Mouse (Mus musculus) lung, embryonic 14.5 days (tissue): ENCODE data around the gene Mogat2. TPM values are rescaled to one million over a fixed set of nuclear protein-coding genes. Genes with fewer than 3 reads are reported as not detected.

Experiments
- ATAC-seq: fragments of 200-750 bp; cut with Nextera tagmentation; 2 replicates; pipeline ENCODE4 v1.8.0; 2017; ENCODE audit warnings: mild to moderate bottlenecking, moderate TSS enrichment, moderate library complexity; ENCODE audit not compliant: insufficient read depth
- DNase-seq: peaks from one replicate; pipeline ENCODE4 v3.0.0-alpha.2; 2015
- H3K27ac ChIP-seq: fragments of 300-500 bp; sonication (generic); 2 replicates; pipeline ENCODE4 v1.5.1; 2014; ENCODE audit warnings: low read depth, mild to moderate bottlenecking, moderate library complexity
- H3K27me3 ChIP-seq: fragments of 300-500 bp; sonication (generic); 2 replicates; pipeline ENCODE4 v1.6.1; 2014; ENCODE audit warnings: low read length, control low read depth; ENCODE audit not compliant: insufficient read depth
- H3K36me3 ChIP-seq: fragments of 300-500 bp; sonication (generic); 2 replicates; pipeline ENCODE4 v1.6.1; 2014; ENCODE audit warnings: control low read depth; ENCODE audit not compliant: insufficient read depth
- H3K4me1 ChIP-seq: fragments of 300-500 bp; sonication (generic); 2 replicates; pipeline ENCODE4 v1.6.1; 2014; ENCODE audit warnings: antibody characterized with exemption, control low read depth; ENCODE audit not compliant: insufficient read depth
- H3K4me2 ChIP-seq: fragments of 300-500 bp; sonication (generic); 2 replicates; pipeline ENCODE4 v1.6.1; 2014; ENCODE audit warnings: mild to moderate bottlenecking
- H3K4me3 ChIP-seq: fragments of 300-500 bp; sonication (generic); 2 replicates; pipeline ENCODE4 v1.5.1; 2014; ENCODE audit warnings: low read depth, low read length
- H3K9ac ChIP-seq: fragments of 300-500 bp; sonication (generic); 2 replicates; pipeline ENCODE4 v1.6.1; 2014
- H3K9me3 ChIP-seq: fragments of 300-500 bp; sonication (generic); 2 replicates; pipeline ENCODE4 v1.6.1; 2016; ENCODE audit warnings: low read depth, low read length, control low read depth
- CTCF ChIP-seq: IDR thresholded peaks from 2 replicates; pipeline ENCODE4 v1.5.1; 2016; ENCODE audit warnings: antibody characterized with exemption, low read depth
- WGBS: fragments of 180-500 bp; shearing (Covaris S2); extraction: QIAGEN DNeasy Blood & Tissue Kit; methylation state at CpG from one replicate; pipeline ENCODE4 v1.1.7; 2014; 5-methylcytosine and 5-hydroxymethylcytosine counted together
- polyA plus RNA-seq: library from polyadenylated mRNA; unstranded; fragments of >200 nt; fragmentation: Nextera tagmentation; extraction: Ambion mirVana; gene quantifications from 2 replicates; pipeline ENCODE4 v1.2.1, GENCODE M21; 2014

The Mogat2 gene
- polyA plus RNA-seq, 1 experiment from 2014 or later: 1.6 TPM

DNA sequence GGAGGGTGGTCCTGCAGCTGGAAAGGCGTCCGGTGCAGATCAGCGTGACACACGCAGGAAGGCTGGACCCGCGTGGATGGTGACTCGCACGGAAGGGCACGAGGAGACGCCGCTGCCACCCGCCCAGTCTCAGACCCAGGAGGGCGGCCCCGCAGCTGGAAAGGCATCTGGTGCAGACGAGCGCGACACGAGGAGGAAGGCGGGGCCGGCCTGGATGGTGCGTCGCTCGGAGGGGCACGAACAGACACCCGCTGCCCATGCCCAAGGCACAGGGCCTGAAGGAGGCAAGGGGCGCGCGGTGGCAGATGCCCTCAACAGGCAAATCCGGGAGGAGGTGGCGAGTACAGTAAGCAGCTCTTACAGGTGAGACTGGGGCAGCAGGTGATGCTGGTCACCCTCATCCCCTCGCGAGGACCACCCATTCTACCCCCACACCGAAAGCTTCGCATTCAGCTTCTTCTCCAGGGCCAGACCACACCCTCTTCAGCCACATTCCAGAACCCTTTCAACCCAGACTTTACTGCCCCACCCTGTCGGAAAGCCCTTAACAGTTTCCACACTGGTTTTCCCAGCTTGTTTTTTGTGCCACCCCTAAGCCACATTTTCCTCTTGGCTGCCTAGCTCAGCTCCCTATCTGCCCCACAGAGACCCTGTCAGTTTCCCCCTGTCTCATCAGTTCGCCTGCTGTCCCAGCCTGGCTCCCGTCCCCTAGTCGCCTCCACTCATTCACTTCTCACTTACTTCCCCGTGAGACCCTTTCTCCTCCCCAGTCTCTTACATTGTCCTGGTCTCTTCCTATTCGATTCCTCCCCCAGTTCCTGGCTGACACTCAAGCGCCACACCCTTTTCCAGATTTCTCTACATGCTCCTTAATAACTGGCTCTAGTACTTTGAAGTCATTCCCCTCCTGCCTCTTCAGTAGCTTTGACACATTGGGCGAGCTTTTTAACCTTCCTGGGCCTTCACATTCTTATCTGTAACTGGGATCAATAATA is 30.8 kb upstream of the Mogat2 start:
- peak; percentile 49 for ATAC-seq
- peak overlapping the region; percentile 45 for H3K4me3 ChIP-seq
- 7% methylated on average over 42 of the region's 42 CpGs for WGBS

DNA sequence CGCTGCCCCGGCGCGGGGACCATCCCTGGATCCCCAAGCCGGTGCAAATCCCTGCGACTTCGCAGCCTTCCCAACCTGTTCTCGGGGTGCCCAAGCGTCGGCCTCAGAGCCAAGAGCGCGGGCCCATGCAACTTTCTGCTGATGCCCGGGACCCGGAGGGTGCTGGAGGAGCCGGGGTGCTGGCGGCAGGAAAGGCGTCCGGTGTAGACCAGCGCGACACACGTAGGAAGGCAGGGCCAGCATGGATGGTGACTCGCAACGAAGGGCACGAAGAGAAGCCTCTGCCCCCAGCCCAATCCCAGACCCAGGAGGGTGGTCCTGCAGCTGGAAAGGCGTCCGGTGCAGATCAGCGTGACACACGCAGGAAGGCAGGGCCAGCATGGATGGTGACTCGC is 30.1 kb upstream of the Mogat2 start:
- TF ChIP-seq CTCF: no peak
- H3K9me3 ChIP-seq: no peaks in the 10 kb centered on the region
- H3K9ac ChIP-seq: no peak overlapping the region
- peak overlapping the region; percentile 45 for H3K4me3 ChIP-seq
- H3K27me3 ChIP-seq: peaks cover 48% of the 10 kb centered on the region
- no peak for DNase-seq
- H3K27ac ChIP-seq: no peak overlapping the region
- under 1% methylated on average over 29 of the region's 29 CpGs for WGBS
- H3K4me1 ChIP-seq: no peaks in the 10 kb centered on the region
- H3K36me3 ChIP-seq: no peaks in the 10 kb centered on the region
- ATAC-seq: peak; percentile 59; the same call in 1 of the 2 replicates
- peak overlapping the region; percentile 77 for H3K4me2 ChIP-seq

More for the DNA sequence above, 30.8 kb upstream of the Mogat2 start:
- H3K9me3 ChIP-seq: no peaks in the 10 kb centered on the region
- no peak for TF ChIP-seq CTCF
- DNase-seq: peak; percentile 31
- no peaks in the 10 kb centered on the region for H3K4me1 ChIP-seq
- H3K4me2 ChIP-seq: peak overlapping the region; percentile 77
- H3K36me3 ChIP-seq: no peaks in the 10 kb centered on the region
- H3K9ac ChIP-seq: no peak overlapping the region
- H3K27ac ChIP-seq: no peak overlapping the region
- H3K27me3 ChIP-seq: peaks cover 48% of the 10 kb centered on the region

DNA sequence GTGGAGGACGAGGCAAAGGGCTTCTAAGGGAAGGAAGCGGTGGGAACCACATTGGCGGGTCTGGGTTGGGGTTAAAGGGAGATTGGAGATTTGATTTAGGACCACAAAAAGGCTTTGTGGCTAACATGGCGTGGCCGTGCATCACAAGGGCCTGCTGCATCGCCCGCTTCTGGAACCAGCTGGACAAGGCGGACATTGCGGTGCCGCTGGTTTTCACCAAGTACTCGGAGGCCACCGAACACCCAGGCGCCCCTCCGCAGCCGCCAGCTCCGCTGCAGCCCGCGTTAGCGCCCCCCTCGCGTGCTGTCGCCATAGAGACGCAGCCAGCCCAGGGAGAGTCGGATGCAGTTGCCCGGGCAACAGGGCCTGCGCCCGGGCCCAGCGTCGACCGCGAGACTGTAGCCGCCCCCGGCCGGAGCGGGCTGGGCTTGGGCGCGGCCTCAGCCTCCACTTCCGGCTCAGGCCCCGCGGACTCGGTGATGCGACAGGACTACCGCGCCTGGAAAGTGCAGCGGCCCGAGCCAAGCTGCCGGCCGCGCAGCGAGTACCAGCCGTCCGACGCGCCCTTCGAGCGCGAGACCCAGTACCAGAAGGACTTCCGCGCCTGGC is 29.6 kb upstream of the Mogat2 start:
- H3K9me3 ChIP-seq: no peaks in the 10 kb centered on the region
- ATAC-seq: peak; percentile 87
- TF ChIP-seq CTCF: no peak
- peak; percentile 80 for DNase-seq
- peak overlapping the region; percentile 77 for H3K4me2 ChIP-seq
- H3K9ac ChIP-seq: 0 out of 2 replicates have a peak overlapping the region, but pooled peaks have one; percentile 9
- no peaks in the 10 kb centered on the region for H3K36me3 ChIP-seq
- peak overlapping the region; percentile 45 for H3K4me3 ChIP-seq
- peaks cover 48% of the 10 kb centered on the region for H3K27me3 ChIP-seq
- under 1% methylated on average over 59 of the region's 59 CpGs for WGBS
- no peak overlapping the region for H3K27ac ChIP-seq
- no peaks in the 10 kb centered on the region for H3K4me1 ChIP-seq

DNA sequence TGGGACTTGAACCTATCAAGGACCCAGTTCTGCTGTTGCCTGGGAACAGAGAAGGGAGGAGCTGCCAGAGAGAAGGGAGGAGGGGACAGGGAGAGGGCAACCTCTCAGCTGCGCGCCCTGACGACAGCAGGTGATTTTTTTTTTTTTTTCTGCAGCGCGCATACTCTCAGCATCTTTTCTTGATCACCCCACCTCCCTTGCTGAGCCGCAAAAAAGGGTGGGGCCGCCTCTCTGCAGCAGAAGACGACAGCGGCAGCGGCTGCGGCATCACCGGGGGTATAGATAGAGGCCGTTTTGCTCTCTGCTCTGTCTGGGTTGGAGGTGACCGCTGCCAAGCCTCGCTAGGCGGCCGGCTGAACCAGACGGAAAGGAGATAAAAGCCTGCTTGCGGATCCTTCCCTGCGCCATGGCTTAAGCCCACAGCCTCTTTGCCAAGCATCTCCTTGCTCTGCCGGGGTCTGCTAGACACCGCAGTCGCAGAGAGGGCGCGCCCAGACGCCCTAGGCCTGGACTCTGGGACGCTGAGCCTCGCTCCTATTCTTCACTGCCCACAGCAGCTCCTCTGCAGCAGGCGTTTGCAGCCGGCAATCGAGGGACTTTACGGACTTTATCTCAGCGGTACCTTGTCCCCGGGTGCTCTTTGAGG is 29.0 kb upstream of the Mogat2 start, which contains the start of gene Map6:
Gene Map6, plus strand, starts transcription at position 197 of the 646 bp plus-strand sequence.
- WGBS: 1% methylated on average over 34 of the region's 34 CpGs
- no peak within 1 kb of the TSS for H3K27ac ChIP-seq
- DNase-seq: no peak

DNA sequence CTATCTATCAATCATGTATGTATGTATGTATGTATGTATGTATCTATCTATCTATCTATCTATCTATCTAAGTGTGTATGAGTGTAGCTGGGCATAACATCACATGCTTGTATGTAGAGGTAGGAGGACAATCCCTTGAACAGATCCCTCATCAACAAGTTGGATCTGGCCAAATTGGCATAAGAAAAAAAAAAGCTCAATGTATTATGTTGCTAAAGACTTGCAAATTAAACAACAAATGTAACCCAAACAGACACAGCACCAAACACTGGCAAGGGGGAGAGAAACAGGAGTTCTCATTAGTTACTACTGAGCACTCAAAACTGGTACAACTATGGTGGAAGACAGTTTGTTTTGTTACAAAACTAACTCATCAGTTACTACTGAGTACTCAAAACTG is 26.2 kb upstream of the Mogat2 start:
- no peaks in the 10 kb centered on the region for H3K4me1 ChIP-seq
- no peaks in the 10 kb centered on the region for H3K36me3 ChIP-seq
- no peaks in the 10 kb centered on the region for H3K9me3 ChIP-seq
- H3K4me3 ChIP-seq: no peak overlapping the region
- peaks cover 39% of the 10 kb centered on the region for H3K27me3 ChIP-seq
- H3K9ac ChIP-seq: no peak overlapping the region
- no peak overlapping the region for H3K4me2 ChIP-seq
- no peak for TF ChIP-seq CTCF
- no peak for ATAC-seq
- H3K27ac ChIP-seq: no peak overlapping the region
- DNase-seq: no peak

More for the DNA sequence above, 29.0 kb upstream of the Mogat2 start, which contains the start of gene Map6:
- H3K27me3 ChIP-seq: peaks cover 48% of the 10 kb centered on the region
- no peaks in the 10 kb centered on the region for H3K36me3 ChIP-seq
- no peak for ATAC-seq
- H3K4me1 ChIP-seq: no peaks in the 10 kb centered on the region
- H3K9me3 ChIP-seq: no peaks in the 10 kb centered on the region
- peak within 1 kb of the TSS; percentile 77 for H3K4me2 ChIP-seq
- H3K9ac ChIP-seq: 0 out of 2 replicates have a peak within 1 kb of the TSS, but pooled peaks have one; percentile 9
- TF ChIP-seq CTCF: no peak
- peak within 1 kb of the TSS; percentile 45 for H3K4me3 ChIP-seq

DNA sequence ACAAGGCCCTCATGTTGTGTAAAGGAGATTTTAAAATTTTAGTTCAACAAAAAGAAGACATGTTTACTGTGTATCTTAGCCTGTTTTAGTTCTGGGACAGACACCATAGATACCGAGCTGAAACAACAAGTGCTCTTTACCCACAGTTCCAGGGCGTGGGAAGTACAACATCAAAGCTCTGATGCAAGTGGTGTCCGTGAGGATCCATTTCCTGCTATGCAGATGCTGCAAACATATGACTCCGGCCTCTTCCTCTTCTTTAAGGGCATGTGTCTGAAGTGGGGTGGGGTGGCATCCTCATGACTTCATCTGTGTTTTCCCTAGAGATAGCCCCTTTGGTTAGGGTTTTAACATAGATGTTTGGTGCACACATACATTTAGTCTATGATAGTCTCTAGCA is 25.1 kb upstream of the Mogat2 start:
- H3K27ac ChIP-seq: no peak overlapping the region
- H3K4me1 ChIP-seq: no peaks in the 10 kb centered on the region
- no peaks in the 10 kb centered on the region for H3K36me3 ChIP-seq
- DNase-seq (no peak), ATAC-seq (no peak)
- TF ChIP-seq CTCF: no peak
- no peak overlapping the region for H3K9ac ChIP-seq
- H3K4me2 ChIP-seq: no peak overlapping the region
- WGBS: 31% methylated on average over 4 of the region's 4 CpGs
- no peak overlapping the region for H3K4me3 ChIP-seq
- peaks cover 28% of the 10 kb centered on the region for H3K27me3 ChIP-seq
- H3K9me3 ChIP-seq: no peaks in the 10 kb centered on the region
